ENCODE assay signal across 27 mouse cellular contexts in the genomic region with DNA sequence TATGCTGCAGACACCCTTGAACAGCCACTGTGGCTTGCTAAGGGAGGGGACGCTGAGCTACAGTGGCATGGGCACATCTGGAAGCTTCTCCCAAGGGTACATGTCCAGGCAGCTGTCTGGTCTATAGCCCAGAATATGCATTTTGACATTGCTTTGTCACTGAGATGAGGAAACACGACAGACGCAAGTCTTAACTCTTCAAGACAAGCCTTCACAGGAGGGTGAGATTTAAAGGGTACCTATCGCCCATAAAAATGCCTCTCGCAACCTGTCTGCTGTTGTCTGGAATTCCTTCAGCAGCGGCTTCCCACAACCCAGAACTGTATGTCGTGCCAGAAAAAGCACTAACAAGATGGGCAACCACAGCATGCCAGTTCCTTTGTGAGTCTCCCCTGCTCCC.
"Had no signal": no experiment of that assay in that cellular context is flagged by ENCODE, and none has a peak within 500 bp of the region (broad histone marks: within the 10 kb centered on the region; RNA-seq: fewer than 3 reads in every experiment).

No protein-coding gene starts in this region.

- DNase-seq: gastrocnemius, postnatal 14 days; gastrocnemius, postnatal 36 days; heart, adult 18-20 months; heart, postnatal 4 days; kidney, adult 18-20 months; kidney, adult 9 months; kidney, postnatal 14 days; kidney, postnatal 36 days; layer of hippocampus, adult 9-11 months; layer of hippocampus, postnatal 36 days; left cerebral cortex, postnatal 4 days had no signal

- H3K4me3 ChIP-seq: heart, embryonic 13.5 days; heart, embryonic 15.5 days; hindbrain, embryonic 10.5 days; hindbrain, embryonic 12.5 days; intestine, embryonic 15.5 days; kidney, embryonic 15.5 days; limb, embryonic 13.5 days; limb, embryonic 15.5 days; liver, embryonic 12.5 days had no signal

- H3K4me2 ChIP-seq: heart, embryonic 11.5 days; heart, embryonic 13.5 days; heart, embryonic 15.5 days; hindbrain, embryonic 12.5 days; hindbrain, embryonic 14.5 days; intestine, embryonic 15.5 days; kidney, embryonic 15.5 days; limb, embryonic 13.5 days; limb, embryonic 15.5 days; liver, embryonic 12.5 days had no signal

- H3K27ac ChIP-seq: heart, embryonic 13.5 days; heart, embryonic 15.5 days; hindbrain, embryonic 10.5 days; hindbrain, embryonic 12.5 days; hindbrain, embryonic 14.5 days; intestine, embryonic 15.5 days; kidney, embryonic 15.5 days; kidney, postnatal 0 days; limb, embryonic 13.5 days; limb, embryonic 15.5 days; liver, embryonic 12.5 days; liver, embryonic 14.5 days had no signal

- H3K36me3 ChIP-seq: heart, embryonic 15.5 days; hindbrain, embryonic 10.5 days; hindbrain, embryonic 12.5 days; intestine, embryonic 15.5 days; kidney, embryonic 15.5 days; limb, embryonic 13.5 days; limb, embryonic 15.5 days; liver, embryonic 12.5 days had no signal

- ATAC-seq: hindbrain, embryonic 16.5 days; inflammation-experienced regulatory T-cells, adult 6 months; intestine, embryonic 15.5 days; intestine, postnatal 0 days; liver, embryonic 12.5 days had no signal

- H3K9me3 ChIP-seq: heart, embryonic 15.5 days; hindbrain, embryonic 12.5 days; intestine, embryonic 15.5 days; kidney, embryonic 15.5 days; limb, embryonic 13.5 days; limb, embryonic 15.5 days; liver, embryonic 12.5 days had no signal

- H3K27me3 ChIP-seq: heart, embryonic 13.5 days; heart, embryonic 15.5 days; hindbrain, embryonic 12.5 days; intestine, embryonic 15.5 days; kidney, embryonic 15.5 days; limb, embryonic 13.5 days; limb, embryonic 15.5 days; liver, embryonic 12.5 days had no signal

- H3K9ac ChIP-seq: heart, embryonic 13.5 days; heart, embryonic 15.5 days; hindbrain, embryonic 12.5 days; hindbrain, embryonic 14.5 days; intestine, embryonic 15.5 days; kidney, embryonic 15.5 days; limb, embryonic 13.5 days; limb, embryonic 15.5 days; liver, embryonic 12.5 days; liver, embryonic 14.5 days had no signal
